Mouse (Mus musculus) 3T3-L1 (cell line): ENCODE data around the gene Mpzl1.
"Not testable (repeated sequence)": the region's sequence is repeated elsewhere in the genome, so short reads cannot be mapped to it uniquely, and the experiment has no call there.

Experiments
- DNase-seq: peaks from one replicate; pipeline ENCODE4 v3.0.0-alpha.2; 2015; ENCODE audit warnings: low read depth, low spot score

Mpzl1 gene

GRCm38 (mm10) chr1:165634151-165634884 is at the start of gene Mpzl1:
Mpzl1 (minus strand) TSS chr1:165634538.
- DNase-seq: peak; percentile 98

GRCm38 (mm10) chr1:165682056-165682853 is 47.9 kb upstream of the Mpzl1 start:
- DNase-seq: no peak

GRCm38 (mm10) chr1:165681045-165681794 is 46.9 kb upstream of the Mpzl1 start:
- peak; percentile 9 for DNase-seq

GRCm38 (mm10) chr1:165680086-165680485 is 45.7 kb upstream of the Mpzl1 start:
- not testable (repeated sequence) for DNase-seq

- DNase-seq: no peak
These were observed 45.3 kb upstream of the Mpzl1 start for GRCm38 (mm10) chr1:165679618-165679997.

GRCm38 (mm10) chr1:165678861-165679617 is 44.7 kb upstream of the Mpzl1 start:
- no peak for DNase-seq

GRCm38 (mm10) chr1:165677558-165677957 is 43.2 kb upstream of the Mpzl1 start:
- DNase-seq: no peak

- no peak for DNase-seq
These were observed 42.7 kb upstream of the Mpzl1 start for GRCm38 (mm10) chr1:165676993-165677392.

GRCm38 (mm10) chr1:165675167-165675566 is 40.8 kb upstream of the Mpzl1 start:
- DNase-seq: no peak

GRCm38 (mm10) chr1:165672355-165672754 is 38.0 kb upstream of the Mpzl1 start:
- no peak for DNase-seq

- no peak for DNase-seq
These were observed 35.7 kb upstream of the Mpzl1 start for GRCm38 (mm10) chr1:165670056-165670455.

- DNase-seq: no peak
These were observed 34.6 kb upstream of the Mpzl1 start for GRCm38 (mm10) chr1:165668904-165669303.

- DNase-seq: no peak
These were observed 33.0 kb upstream of the Mpzl1 start for GRCm38 (mm10) chr1:165667380-165667779.

GRCm38 (mm10) chr1:165666944-165667343 is 32.6 kb upstream of the Mpzl1 start:
- no peak for DNase-seq

GRCm38 (mm10) chr1:165665758-165666157 is 31.4 kb upstream of the Mpzl1 start:
- no peak for DNase-seq

- no peak for DNase-seq
These were observed 28.9 kb upstream of the Mpzl1 start for GRCm38 (mm10) chr1:165663277-165663676.

GRCm38 (mm10) chr1:165662426-165663192 is 28.3 kb upstream of the Mpzl1 start:
- DNase-seq: no peak

- DNase-seq: no peak
These were observed 27.4 kb upstream of the Mpzl1 start for GRCm38 (mm10) chr1:165661725-165662124.

GRCm38 (mm10) chr1:165661191-165661590 is 26.9 kb upstream of the Mpzl1 start:
- no peak for DNase-seq

GRCm38 (mm10) chr1:165660774-165661173 is 26.4 kb upstream of the Mpzl1 start:
- DNase-seq: peak; percentile 72

GRCm38 (mm10) chr1:165658602-165659001 is 24.3 kb upstream of the Mpzl1 start:
- peak; percentile 87 for DNase-seq
